Mouse (Mus musculus): ENCODE measurements around the gene Aip. TPM values are rescaled to one million over a fixed set of nuclear protein-coding genes. Genes with fewer than 3 reads are reported as not detected.

Gene Aip
- total RNA-seq, 4 experiments from 2014 or later, result 117 to 127 (median 123) TPM

DNA sequence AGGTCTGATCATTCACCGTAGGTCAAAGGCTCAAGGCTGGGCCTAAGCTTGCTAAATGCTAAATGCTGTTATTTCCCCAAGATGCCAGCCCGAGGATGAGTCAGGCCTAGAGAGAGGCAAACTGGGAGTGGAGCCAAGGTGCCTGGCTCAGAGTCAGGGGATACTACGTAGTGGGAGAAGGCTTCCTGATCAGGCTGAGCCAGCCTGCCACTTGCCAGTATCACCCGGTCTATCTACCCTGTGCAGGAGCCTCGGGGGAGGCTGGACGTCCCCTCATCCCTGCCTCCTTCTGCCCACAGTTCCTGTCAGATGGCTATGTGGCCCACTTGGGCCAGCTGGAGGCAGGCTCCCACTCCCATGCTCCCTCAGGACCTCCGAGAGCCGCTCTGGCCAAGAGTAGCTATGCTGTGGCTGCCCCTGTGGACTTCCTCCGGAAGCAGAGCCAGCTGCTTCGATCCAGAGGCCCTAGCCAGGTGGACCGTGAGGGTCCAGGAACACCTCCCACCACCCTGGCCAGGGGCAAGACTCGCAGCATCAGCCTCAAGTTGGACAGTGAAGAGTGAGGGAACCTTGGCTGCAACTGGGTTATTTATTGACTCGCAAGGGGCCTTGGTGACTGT is 12.4 kb downstream of the Aip start:
- DNase-seq (ENCODE audit: low spot score in 2 of 2), result peak; percentile 83 to 87

DNA sequence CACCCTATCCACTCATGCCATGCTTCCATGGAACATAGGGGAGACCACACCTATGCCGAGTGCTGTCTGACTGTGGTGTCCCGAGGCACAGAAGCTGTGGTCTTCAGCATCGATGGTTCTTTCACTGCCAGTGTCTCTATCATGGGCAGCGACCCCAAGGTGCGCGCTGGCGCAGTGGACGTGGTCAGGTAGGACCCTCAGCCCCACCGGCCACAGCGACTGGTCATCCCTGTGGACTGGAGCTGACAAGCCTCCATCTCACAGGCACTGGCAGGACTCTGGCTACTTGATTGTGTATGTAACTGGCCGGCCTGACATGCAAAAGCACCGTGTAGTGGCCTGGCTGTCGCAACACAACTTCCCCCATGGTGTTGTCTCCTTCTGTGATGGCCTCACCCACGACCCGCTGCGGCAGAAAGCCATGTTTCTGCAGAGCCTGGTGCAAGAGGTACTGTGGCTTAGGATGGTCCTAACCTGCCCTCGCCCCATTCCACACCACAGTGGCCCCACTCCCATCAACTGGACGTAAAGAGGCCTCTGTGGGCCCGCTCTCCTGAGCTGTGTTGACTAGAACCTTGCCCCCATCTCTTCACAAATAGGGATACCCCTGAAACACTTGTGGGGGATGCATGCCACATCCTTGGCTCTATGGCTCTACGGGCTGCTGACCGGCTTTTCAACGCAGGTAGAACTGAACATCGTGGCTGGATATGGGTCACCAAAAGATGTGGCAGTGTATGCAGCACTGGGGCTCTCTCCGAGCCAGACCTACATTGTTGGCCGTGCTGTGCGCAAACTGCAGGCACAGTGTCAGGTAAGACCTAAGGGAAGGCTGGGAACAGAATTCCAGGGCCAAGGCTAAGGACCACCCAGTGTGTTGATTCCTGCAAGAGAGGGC is 13.3 kb downstream of the Aip start:
- DNase-seq (ENCODE audit: low spot score in 2 of 2), result no peak

DNA sequence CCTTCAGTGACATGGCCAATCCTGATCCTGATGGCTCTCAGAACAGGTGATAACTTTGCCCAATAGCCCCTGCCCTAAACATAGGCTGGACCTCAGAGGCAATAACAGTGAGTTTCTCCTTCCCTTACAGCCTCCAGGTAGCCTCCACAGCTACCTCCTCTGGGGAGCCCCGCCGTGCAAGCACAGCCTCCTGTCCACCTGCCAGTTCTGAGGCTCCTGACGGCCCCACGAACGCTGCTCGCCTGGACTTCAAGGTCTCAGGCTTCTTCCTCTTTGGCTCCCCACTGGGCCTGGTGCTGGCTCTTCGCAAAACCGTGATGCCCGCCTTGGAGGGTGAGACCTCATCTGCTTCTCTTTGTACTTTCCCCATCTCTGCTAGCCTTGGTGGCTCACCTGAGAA is 17.1 kb downstream of the Aip start:
- no peak for DNase-seq (ENCODE audit: low spot score in 2 of 2)

DNA sequence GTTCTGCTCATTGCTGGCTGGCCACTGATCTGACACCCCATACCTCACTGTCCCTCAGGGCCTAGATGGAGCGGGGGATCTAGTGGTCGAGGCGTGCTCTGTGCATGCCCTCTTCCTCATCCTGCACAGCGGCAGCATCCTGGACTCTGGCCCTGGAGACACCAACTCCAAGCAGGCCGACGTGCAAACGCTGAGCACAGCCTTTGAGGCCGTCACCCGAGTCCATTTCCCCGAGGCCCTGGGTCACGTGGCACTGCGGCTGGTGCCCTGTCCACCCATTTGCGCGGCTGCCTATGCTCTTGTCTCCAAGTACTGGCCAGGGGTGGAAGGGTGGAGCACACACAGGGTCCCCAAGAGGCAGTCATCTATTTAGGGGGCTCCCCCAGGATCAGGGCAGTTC is 19.0 kb downstream of the Aip start:
- DNase-seq (ENCODE audit: low spot score in 2 of 2), result no peak

DNA sequence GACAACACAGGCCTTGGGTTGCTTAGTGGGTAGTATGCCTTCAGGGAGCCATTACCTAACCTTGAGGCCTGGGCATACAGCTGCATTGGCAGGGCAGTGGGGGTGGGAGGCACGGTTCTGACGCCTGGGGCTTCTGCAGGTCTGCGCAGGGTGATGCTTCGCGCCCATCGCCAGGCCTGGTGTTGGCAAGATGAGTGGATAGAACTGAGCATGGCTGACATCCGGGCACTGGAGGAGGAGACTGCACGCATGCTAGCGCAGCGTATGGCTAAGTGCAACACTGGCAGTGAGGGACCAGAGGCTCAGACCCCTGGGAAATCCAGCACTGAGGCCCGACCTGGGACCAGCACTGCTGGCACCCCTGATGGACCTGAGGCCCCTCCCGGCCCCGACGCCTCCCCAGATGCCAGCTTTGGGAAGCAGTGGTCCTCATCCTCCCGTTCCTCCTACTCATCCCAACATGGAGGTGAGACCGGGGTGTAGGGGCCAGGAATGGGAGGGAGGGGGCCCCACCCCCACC is 20.9 kb downstream of the Aip start:
- DNase-seq (ENCODE audit: low spot score in 2 of 2), result no peak

DNA sequence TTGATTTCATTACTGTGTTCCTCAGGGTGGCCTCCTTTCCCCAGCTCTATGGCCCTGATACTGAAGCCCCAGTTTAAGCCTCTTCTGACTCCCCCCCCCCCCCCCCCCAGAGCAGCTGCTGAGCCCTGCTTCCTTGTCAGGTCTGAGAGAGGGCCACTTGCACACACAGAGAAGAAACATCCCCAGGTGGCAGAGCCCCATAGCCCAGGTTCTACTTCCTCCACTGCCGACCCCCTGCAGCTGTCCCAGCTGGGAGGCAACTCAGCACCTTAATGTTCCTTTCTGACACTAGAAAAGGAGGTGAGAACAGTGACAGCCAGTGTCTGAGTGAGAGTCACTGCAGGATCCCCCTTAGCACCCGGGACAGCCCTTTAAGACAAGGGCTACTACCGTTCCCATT is 21.9 kb downstream of the Aip start:
- no peak for DNase-seq (ENCODE audit: low spot score in 2 of 2)

DNA sequence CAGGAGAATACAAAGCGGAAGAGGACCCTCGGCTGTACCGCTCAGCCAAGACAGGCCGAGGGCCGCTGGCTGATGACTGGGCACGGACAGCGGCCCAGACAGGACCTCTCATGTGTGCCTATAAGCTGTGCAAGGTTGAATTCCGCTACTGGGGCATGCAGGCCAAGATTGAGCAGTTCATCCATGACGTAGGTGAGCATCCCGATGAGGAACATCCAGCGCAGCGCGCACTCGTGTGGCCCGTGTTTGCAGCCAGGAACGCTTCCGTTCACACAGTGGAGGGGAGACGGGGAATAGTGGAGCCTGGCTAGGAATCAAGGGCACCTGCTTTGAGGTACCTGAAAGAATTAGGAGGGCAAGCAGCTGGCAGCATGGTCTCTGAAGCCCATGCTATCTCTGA is 22.4 kb downstream of the Aip start:
- DNase-seq (ENCODE audit: low spot score in 2 of 2), result no peak

DNA sequence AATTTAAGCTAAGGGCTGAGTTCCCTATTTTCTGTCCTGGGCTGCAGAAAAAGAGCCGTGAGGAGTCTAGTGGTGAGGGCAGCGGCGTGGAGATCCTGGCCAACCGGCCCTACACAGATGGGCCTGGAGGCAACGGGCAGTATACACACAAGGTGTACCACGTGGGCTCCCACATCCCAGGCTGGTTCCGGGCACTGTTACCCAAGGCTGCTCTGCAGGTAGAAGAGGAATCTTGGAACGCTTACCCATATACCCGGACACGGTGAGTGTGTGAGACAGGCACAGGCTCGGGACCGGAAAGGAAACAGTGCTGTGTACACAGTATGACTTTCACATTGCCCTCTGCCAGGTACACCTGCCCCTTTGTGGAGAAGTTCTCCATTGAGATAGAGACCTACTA is 23.0 kb downstream of the Aip start:
- DNase-seq (ENCODE audit: low spot score in 2 of 2), result no peak

DNA sequence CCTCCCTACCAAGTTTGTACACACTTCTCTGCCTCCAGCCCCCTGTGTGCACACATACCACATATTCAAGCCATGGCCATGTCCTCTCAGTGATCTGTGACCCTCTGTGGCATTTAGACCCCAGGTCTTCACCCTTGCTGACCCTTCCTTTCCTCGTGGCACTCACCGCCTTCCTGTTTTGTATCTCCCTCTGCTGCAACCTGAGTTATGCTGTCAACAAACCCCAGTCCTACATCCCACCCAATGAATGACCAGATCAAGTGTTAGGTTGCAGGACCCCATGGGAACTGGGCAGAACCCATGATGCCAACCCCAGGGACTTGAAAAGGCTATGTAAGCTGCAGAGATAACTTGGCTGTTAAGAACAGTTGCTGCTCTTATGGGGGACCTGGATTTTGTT is 23.6 kb downstream of the Aip start:
- DNase-seq (ENCODE audit: low spot score in 2 of 2), result no peak

DNA sequence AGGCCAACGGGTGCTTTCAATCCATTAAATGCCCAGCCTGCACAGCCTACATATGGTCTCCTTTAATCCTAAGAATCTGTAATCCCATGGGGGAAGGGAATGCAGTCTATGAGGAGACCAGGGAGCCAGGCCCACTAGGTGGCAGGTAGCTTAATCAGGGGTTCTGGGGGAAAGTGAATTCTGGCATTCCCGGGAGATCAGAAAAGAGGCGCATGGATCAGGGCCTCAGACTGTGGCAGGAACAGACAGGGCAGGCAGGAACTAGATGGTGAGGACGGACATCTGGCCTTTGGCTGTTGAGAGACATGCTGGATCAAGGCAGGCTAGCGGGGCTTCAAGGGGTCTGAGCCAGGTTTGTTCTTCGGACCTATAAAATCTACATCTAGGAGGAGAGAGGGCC is 24.2 kb downstream of the Aip start:
- no peak for DNase-seq (ENCODE audit: low spot score in 2 of 2)

DNA sequence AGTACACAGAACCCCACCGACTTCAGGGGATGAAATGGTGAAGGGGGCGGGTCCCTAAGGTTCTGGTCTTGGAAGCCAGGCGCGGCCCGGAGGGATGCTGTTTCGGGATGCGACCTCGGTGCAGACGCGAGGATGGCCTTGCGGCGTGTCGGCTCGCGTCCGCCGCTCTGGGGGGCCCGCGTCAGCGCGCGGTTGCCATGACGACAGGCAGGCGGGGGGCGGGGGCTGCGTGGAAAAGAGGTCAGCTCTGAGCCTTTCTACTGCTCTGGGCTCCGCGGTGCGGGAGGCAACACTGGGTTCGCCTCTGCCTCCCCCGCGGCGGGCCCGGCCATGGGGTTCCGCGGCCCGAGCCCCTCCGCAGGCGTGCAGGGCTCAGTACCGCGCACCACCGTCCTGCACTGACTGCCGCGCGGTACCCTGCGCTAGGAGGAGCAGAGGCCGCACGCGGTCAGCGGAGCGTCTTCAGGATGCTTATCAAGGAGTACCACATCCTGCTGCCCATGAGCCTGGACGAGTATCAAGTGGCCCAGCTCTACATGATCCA is 24.9 kb downstream of the Aip start:
- peak in 1 of 2 experiments; percentile 64 for DNase-seq (ENCODE audit: low spot score in 2 of 2)

DNA sequence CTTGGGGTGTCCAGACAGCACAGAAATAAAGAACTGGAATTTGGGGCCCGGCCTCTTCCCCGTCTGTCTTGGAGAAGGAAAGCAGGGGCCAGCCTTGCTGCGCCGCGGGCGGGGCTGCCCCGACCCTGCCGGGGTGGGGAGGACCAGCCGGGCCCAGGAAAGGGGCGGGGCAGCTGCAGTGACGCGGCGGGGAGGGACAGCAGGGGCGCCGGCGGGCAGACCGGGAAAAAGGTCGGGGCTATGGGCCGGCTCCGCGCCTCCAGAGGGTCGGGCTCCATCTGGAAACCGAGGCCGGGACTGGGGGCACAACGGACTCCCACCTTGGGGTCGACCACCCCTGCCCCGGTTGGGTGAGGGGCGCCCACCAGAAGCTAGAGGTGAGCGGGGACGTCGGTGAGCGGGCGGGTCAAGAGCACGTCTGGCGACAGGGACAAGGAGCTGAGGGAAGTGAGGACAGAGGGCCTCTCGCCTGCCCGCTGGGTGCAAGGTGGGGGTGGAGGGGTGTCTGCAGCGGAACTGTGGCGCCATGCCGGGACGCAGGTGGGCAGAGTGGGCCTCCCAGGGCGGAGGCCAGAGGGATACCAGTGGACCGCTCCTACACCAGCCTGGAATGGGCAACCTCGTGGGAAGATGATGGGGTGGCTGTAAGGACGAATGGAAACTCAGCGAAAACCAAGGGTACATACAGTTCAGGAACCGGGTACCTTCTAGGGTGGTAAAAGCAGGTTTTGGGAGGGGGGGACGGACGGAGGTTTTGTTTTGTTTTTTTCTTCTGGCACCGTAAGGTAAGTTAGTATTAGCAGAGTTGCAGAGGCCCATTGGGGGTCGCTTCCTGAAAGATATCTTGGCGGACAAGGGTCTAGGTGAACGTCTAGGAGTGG is 25.6 kb downstream of the Aip start, which contains the start of gene Pitpnm1:
TSS of gene Pitpnm1 (plus strand) at position 162 of the 881 bp plus-strand sequence.
- no peak for DNase-seq (ENCODE audit: low spot score in 2 of 2)

DNA sequence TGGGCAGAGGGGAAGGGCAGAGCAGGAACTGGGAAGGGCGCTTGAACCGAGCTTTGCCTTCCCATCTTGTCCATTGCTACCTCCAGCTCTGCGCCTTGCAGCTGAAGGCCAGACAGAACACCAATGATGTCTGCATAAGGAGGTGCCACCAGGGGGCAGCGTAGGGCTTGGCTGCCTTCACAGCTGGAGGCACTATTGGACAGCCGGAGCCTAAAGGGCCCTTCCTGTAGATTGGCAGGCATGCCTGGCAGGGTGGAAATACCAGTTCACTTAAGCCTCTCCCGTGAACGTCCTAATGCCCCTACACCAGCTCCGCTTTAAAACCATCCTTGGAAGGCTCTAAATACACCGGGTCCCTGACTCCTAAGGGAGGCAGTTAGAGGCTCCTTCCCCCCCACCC is 26.6 kb downstream of the Aip start:
- DNase-seq (ENCODE audit: low spot score in 2 of 2), result peak; percentile 83 to 90

DNA sequence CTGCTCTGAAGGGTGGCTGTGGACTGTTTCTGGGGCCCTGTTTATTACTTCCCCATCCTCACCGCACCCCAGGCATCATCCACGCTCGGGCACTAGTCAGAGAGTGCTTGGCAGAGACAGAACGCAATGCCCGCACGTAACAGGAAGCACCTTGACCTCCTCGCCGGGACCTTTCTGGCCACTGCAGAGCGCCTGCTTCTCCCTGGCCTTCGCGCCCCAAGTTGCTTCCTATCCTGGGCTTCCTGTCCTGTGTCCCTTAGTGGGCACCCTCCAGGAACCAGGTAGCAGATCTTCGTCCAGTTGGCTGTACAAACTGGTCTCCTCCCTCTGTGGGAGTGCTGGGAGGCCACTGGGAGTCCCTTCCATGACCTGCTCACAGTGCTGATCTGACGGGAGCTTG is 27.2 kb downstream of the Aip start:
- DNase-seq (ENCODE audit: low spot score in 2 of 2), result no peak

DNA sequence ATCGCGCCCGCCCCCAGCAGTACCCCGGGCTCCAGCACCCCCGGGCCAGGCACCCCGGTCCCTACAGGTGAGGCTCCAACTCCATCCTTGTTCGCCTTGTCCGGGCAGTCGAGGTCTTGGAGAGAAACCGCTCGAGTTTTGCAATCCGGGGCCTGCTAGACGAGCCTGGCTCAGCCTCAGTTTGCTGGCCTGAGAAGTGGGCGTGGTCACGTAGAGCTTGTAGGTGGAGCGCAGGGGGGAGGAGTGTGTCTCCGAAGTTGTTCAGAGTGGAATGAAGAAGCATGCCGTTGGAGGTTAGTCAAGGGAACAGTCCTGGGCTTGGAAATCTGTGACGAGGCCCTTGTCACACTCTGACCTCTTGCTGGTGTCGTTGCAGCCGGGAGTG is 28.2 kb downstream of the Aip start:
- DNase-seq (ENCODE audit: low spot score in 2 of 2), result peak in 1 of 2 experiments; percentile 74

DNA sequence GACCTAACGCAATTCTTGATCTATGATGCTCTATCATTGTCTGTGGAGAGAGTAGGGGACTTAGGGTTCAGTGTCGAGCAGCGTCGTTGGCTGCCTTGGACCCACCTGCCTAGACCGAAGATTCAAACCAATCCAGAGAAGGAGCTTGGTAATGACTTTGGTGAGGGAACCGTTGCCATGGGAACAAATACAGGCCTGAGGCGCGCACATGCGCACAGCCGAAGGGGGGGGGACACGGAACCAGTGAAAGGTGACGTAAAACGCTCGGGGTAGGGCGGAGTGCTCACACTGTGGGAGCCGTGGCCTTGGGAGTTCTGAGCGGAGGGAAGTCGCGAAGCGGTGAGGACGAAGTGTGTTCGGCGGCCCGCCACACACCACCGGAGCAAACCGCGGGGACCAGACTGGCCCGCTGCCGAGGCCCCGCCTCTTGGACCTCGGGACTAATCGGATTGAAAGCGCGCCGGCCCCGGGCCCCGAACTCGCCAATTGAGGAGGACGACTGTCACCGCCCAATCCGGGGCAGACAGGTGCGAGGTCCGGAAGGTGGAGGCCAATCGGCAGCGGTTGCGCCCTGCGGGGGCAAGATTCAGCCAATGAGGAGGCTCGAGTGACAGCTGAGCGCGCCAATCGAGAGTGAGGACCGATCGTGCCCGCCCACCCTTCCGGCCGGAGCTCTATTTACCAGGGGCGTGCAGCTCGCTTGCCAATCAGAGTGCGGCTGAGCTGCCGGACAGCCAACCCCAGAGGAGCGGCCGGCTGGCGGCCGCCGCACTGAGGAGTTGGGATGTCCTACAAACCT is 28.8 kb downstream of the Aip start, which contains the start of gene Cdk2ap2:
TSS of gene Cdk2ap2 (plus strand) at position 541 of the 799 bp plus-strand sequence.
- peak; percentile 100 for DNase-seq (ENCODE audit: low spot score in 2 of 2)

DNA sequence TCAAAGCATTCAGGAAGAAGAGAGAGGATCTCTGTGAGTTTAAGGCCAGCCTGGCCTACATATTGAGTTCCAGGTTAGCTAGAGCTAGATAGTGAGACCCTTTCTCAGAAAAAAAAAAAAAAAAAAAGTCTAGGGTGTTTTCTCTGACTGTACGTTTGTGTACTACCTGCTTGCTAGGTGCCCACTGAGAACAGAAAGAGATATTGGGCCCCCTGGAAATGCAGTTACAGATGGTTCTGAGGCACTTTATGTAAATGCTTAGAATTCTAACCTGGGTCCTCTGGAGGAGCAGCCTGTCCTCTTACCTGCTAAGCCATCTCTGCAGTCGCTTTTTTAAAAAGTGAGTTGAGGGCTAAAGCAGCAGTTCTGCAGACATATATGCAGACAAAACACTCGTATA is 29.9 kb downstream of the Aip start:
- DNase-seq (ENCODE audit: low spot score in 2 of 2), result no peak

DNA sequence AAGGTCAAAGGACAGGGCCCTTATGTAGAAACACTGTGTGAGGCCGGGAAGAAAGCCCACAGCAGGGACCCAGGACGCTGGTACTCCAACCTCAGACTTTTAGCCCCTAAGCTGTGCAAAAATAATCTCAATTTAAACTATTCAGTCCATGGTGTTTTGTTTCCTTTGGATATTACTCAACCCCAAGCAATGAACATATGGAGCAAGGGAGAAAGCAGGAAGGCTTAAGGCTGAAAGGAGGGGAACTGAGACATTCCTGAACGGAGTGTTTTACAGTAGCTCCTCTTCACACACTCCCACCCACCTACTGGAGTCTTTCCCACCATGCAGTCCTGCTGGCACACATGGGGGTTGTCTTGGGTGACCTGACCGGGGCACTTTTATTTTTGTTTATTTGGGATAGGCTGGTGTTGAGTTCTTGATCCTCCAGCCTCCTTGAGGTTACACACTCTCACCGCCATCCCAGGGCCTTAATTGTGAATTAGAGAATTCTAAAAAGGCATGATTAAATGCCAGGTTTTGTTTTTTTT is 30.8 kb downstream of the Aip start:
- DNase-seq (ENCODE audit: low spot score in 2 of 2), result no peak

DNA sequence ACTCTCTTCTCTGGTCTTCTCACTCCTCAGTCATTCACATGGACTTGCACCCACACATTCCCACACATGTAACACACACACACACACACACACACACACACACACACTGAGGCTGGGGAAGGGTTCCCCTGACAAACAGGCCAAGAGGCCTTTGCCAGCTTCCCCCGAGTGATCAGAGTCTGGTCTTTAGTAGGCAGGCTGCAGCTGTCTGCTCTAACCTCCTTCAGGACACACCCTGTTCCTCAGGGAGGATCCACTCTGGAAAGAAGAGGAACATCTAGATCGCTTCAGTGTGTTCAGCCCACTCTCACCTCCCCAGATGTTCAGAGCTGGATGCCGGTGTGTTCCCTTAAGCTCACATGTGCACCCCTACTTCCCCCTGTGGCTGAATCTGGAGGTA is 31.3 kb downstream of the Aip start:
- DNase-seq (ENCODE audit: low spot score in 2 of 2), result no peak

DNA sequence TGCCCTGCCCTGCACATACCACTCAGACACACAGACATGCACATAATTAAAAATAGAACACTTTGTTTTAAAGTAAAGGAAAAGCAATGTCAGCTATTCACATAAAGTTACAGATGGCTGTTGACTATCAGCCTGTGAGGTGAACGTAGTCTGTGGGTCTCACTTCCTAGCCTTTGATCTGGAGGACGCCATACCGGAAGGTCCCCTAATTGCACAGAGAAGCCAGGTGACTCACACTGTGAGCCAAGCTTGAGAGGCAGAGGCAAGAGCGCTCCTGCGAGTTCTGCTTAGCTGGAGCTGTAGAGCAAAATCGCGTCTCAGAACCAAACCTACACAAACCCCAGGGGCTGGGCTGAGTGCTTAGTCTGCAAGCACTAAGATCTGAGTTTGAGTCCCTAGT is 31.9 kb downstream of the Aip start:
- DNase-seq (ENCODE audit: low spot score in 2 of 2), result no peak
